Mouse (Mus musculus) kidney, postnatal 0 days (tissue): ENCODE data around the gene Slc12a4. TPM values are rescaled to one million over a fixed set of nuclear protein-coding genes. Genes with fewer than 3 reads are reported as not detected.

ENCODE experiments used
- ATAC-seq: fragments of 200-750 bp; cut with Nextera tagmentation; replicated peaks from 2 replicates; pipeline ENCODE4 v1.8.0; 2017; ENCODE audit warnings: low read depth, moderate number of reproducible peaks, moderate TSS enrichment, moderate library complexity; ENCODE audit not compliant: low FRiP score
- DNase-seq: peaks from one replicate; pipeline ENCODE4 v3.0.0-alpha.2; 2016; ENCODE audit warnings: low spot score
- H3K27ac ChIP-seq: fragments of 300-500 bp; sonication (generic); 2 replicates; pipeline ENCODE4 v1.5.1; 2014; ENCODE audit warnings: mild to moderate bottlenecking
- H3K27me3 ChIP-seq: fragments of 300-500 bp; sonication (generic); 2 replicates; pipeline ENCODE4 v1.6.1; 2014; ENCODE audit warnings: low read length, mixed read lengths; ENCODE audit not compliant: insufficient read depth
- H3K36me3 ChIP-seq: fragments of 300-500 bp; sonication (generic); 2 replicates; pipeline ENCODE4 v1.6.1; 2014; ENCODE audit warnings: low read length, mixed read lengths; ENCODE audit not compliant: insufficient read depth
- H3K4me1 ChIP-seq: fragments of 300-500 bp; sonication (generic); replicated peaks from 2 replicates; pipeline ENCODE4 v1.6.1; 2014; ENCODE audit warnings: antibody characterized with exemption, low read length, mixed read lengths; ENCODE audit not compliant: insufficient read depth
- H3K4me2 ChIP-seq: fragments of 300-500 bp; sonication (generic); 2 replicates; pipeline ENCODE4 v1.6.1; 2014; ENCODE audit warnings: mild to moderate bottlenecking, low read length, moderate library complexity, mixed read lengths
- H3K4me3 ChIP-seq: fragments of 300-500 bp; sonication (generic); replicated peaks from 2 replicates; pipeline ENCODE4 v1.5.1; 2014; ENCODE audit warnings: low read depth, low read length
- H3K9ac ChIP-seq: fragments of 300-500 bp; sonication (generic); 2 replicates; pipeline ENCODE4 v1.6.1; 2014; ENCODE audit warnings: low read depth, low read length
- H3K9me3 ChIP-seq: fragments of 300-500 bp; sonication (generic); replicated peaks from 2 replicates; pipeline ENCODE4 v1.6.1; 2016; ENCODE audit warnings: low read length, inconsistent platforms, mixed read lengths
- CTCF ChIP-seq: IDR thresholded peaks from 2 replicates; pipeline ENCODE4 v1.5.1; 2016; ENCODE audit warnings: antibody characterized with exemption, low read depth, mild to moderate bottlenecking, moderate library complexity
- WGBS: fragments of 180-500 bp; shearing (Covaris S2); extraction: QIAGEN DNeasy Blood & Tissue Kit; methylation state at CpG from one replicate; pipeline ENCODE4 v1.1.7; 2014; 5-methylcytosine and 5-hydroxymethylcytosine counted together
- polyA plus RNA-seq: library from polyadenylated mRNA; unstranded; fragments of >200 nt; fragmentation: Nextera tagmentation; extraction: Ambion mirVana; gene quantifications from 2 replicates; pipeline ENCODE4 v1.2.1, GENCODE M21; 2015

Gene Slc12a4
- polyA plus RNA-seq, 1 experiment from 2014 or later, result 19.8 TPM

GRCm38 (mm10) chr8:105936866-105937475 lies 28.9 kb downstream of the Slc12a4 start:
- under 1% methylated on average over 30 of the region's 30 CpGs for WGBS
- peak; percentile 91 for ATAC-seq
- Histone ChIP-seq H3K9ac (peak overlapping the region; percentile 77), H3K4me3 (peak overlapping the region; percentile 83), H3K27me3 (no peaks in the 10 kb centered on the region), H3K4me2 (peak overlapping the region; percentile 93), H3K27ac (peak overlapping the region; percentile 86), H3K9me3 (no peaks in the 10 kb centered on the region), H3K36me3 (peaks cover 5% of the 10 kb centered on the region; the same call in 1 of the 2 replicates), H3K4me1 (peaks cover 8% of the 10 kb centered on the region; the same call in 1 of the 2 replicates)
- peak; percentile 17 for TF ChIP-seq CTCF
- DNase-seq, result peak; percentile 98

DNA sequence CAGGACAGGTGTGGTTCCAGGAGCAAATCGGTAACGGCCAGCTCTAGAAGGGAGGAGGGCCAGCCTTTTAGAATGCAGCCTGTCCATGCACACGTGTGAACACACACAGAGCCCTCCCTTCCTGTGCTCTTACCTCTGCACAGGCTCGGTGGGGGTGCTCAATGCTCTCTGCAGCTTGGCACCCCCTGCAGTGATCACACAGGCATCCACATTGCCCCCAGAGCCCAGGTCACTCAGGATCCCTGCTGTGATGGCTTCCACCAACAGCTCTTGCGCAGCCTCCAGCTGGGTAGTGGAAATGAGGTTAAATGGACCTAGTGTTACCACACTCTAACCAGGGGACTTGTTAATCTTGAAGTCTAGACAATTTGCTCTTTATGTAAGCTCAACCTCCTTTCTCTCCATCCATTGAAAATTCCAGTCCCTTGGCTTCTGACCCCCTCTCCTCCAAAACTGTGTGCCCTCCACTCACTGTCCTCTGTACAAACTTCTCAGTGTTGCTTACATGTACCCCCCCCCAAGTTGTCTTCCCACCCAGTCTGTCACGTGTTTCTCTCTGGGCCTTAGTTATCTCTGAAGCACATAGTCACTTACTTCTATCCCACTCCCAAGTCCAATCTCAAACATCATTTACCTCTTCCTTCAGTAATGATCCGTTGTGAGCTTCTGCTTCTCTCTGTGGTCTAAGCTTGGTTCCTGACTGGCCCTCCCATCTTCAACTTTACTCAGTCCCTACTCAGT lies 29.9 kb downstream of the Slc12a4 start:
- H3K4me1 ChIP-seq, result peaks cover 8% of the 10 kb centered on the region; the same call in 1 of the 2 replicates
- peak overlapping the region; percentile 93 for H3K4me2 ChIP-seq
- 35% methylated on average over 7 of the region's 7 CpGs for WGBS
- ATAC-seq (no peak), DNase-seq (no peak)
- no peak for TF ChIP-seq CTCF
- peak overlapping the region; percentile 83 for H3K4me3 ChIP-seq
- H3K9me3 ChIP-seq, result no peaks in the 10 kb centered on the region
- H3K9ac ChIP-seq, result peak overlapping the region; percentile 77
- no peaks in the 10 kb centered on the region for H3K27me3 ChIP-seq
- H3K36me3 ChIP-seq, result peaks cover 13% of the 10 kb centered on the region
- H3K27ac ChIP-seq, result 0 out of 2 replicates have a peak overlapping the region, but pooled peaks have one; percentile 51

DNA sequence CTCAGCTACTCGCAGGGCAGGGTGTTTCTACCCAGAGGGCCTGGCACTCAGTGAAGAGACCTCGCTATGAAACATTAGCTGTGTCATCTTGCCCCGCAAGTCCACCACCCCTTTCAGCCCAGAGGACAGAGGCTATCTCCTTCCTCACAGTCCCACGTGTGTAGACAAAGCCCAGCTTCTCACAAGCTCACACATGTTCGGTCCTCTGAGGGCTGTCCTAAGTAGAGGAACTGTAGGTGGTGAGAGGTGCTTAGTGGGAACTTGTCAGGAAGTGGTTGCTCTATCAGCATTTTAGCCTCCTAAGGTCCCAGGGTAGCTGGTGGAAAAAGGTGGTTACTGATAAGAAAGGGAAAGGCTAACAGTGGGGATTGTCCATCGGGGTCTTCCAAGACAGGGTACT lies 30.8 kb downstream of the Slc12a4 start:
- H3K9ac ChIP-seq, result no peak overlapping the region
- H3K4me2 ChIP-seq, result no peak overlapping the region
- no peaks in the 10 kb centered on the region for H3K27me3 ChIP-seq
- no peak for ATAC-seq
- no peak for TF ChIP-seq CTCF
- H3K4me3 ChIP-seq, result no peak overlapping the region
- 85% methylated on average over 6 of the region's 6 CpGs for WGBS
- DNase-seq, result no peak
- H3K9me3 ChIP-seq, result no peaks in the 10 kb centered on the region
- peaks cover 13% of the 10 kb centered on the region for H3K36me3 ChIP-seq
- no peak overlapping the region for H3K27ac ChIP-seq
- H3K4me1 ChIP-seq, result peaks cover 8% of the 10 kb centered on the region; the same call in 1 of the 2 replicates

GRCm38 (mm10) chr8:105933762-105934161 lies 32.1 kb downstream of the Slc12a4 start, which contains the start of gene Ctrl:
TSS of gene Ctrl (minus strand) at chr8:105933862.
- H3K36me3 ChIP-seq, result peaks cover 18% of the 10 kb centered on the region
- no peak within 1 kb of the TSS for H3K4me3 ChIP-seq
- peaks cover 8% of the 10 kb centered on the region; the same call in 1 of the 2 replicates for H3K4me1 ChIP-seq
- no peak within 1 kb of the TSS for H3K9ac ChIP-seq
- no peaks in the 10 kb centered on the region for H3K9me3 ChIP-seq
- no peaks in the 10 kb centered on the region for H3K27me3 ChIP-seq
- DNase-seq (no peak), ATAC-seq (no peak)
- WGBS, result 94% methylated on average over 2 of the region's 2 CpGs
- no peak within 1 kb of the TSS for H3K4me2 ChIP-seq
- no peak for TF ChIP-seq CTCF
- no peak within 1 kb of the TSS for H3K27ac ChIP-seq

GRCm38 (mm10) chr8:105932525-105932924 lies 33.4 kb downstream of the Slc12a4 start:
- Histone ChIP-seq H3K36me3 (peaks cover 18% of the 10 kb centered on the region), H3K9me3 (no peaks in the 10 kb centered on the region), H3K4me3 (no peak overlapping the region), H3K27me3 (no peaks in the 10 kb centered on the region), H3K9ac (no peak overlapping the region), H3K27ac (no peak overlapping the region), H3K4me1 (peaks cover 8% of the 10 kb centered on the region; the same call in 1 of the 2 replicates), H3K4me2 (no peak overlapping the region)
- no peak for TF ChIP-seq CTCF
- DNase-seq, result no peak
- 87% methylated on average over 11 of the region's 11 CpGs for WGBS
- ATAC-seq, result no peak

DNA sequence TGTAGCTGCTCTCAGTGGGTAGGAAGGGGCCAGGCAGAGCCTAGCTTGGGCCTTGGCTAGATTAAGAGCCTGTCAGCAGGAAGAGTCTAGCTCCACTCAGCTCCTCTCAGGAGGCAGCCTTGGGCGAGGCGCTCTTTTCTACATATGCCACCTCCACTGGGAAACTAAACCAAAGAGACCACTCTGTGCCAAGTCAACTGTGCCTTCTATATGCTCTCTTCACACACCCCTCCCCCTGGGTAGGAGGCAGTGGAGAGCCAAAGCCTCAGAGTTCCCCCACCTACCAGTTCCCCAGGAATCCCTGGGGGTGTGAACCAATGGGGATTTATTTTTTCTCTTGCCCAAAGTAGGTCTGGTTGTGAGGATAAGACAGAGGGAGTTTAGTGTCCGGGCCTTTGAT lies 34.6 kb downstream of the Slc12a4 start:
- DNase-seq (no peak), ATAC-seq (no peak)
- no peak overlapping the region for H3K4me3 ChIP-seq
- no peaks in the 10 kb centered on the region for H3K27me3 ChIP-seq
- H3K27ac ChIP-seq, result no peak overlapping the region
- no peak for TF ChIP-seq CTCF
- no peak overlapping the region for H3K9ac ChIP-seq
- H3K4me1 ChIP-seq, result peaks cover 4% of the 10 kb centered on the region; the same call in 1 of the 2 replicates
- no peaks in the 10 kb centered on the region for H3K9me3 ChIP-seq
- no peak overlapping the region for H3K4me2 ChIP-seq
- H3K36me3 ChIP-seq, result peaks cover 22% of the 10 kb centered on the region
- 95% methylated on average over 3 of the region's 3 CpGs for WGBS
